Mouse (Mus musculus) layer of hippocampus, postnatal 10 days (tissue): ENCODE data around the gene Klrb1. TPM values are rescaled to one million over a fixed set of nuclear protein-coding genes. Genes with fewer than 3 reads are reported as not detected.

Experiments
- DNase-seq, 2 experiments: peaks; one replicate each; pipeline ENCODE4 v3.0.0; 2021; ENCODE audit warnings: low spot score in 2 of 2
- total RNA-seq, 2 experiments: library from RNA; stranded (reverse); gene quantifications; 2 replicates each; pipeline ENCODE4 v1.2.3; 2021

Gene Klrb1
- total RNA-seq, 2 experiments from 2014 or later = 4.0 to 6.0 TPM

GRCm38 (mm10) chr6:128736100-128736499 is 13.2 kb upstream of the Klrb1 start:
- no peak for DNase-seq

- DNase-seq = no peak
Measured at GRCm38 (mm10) chr6:128734896-128735295, 12.0 kb upstream of the Klrb1 start.

- DNase-seq = no peak
Measured at GRCm38 (mm10) chr6:128733908-128734679, 11.2 kb upstream of the Klrb1 start.

- DNase-seq = no peak
Measured at GRCm38 (mm10) chr6:128732032-128732431, 9.2 kb upstream of the Klrb1 start.

GRCm38 (mm10) chr6:128701691-128702090 is 21.2 kb downstream of the Klrb1 start:
- no peak for DNase-seq

- DNase-seq = no peak
Measured at GRCm38 (mm10) chr6:128679574-128679973, 43.3 kb downstream of the Klrb1 start.

GRCm38 (mm10) chr6:128669936-128670335 is 52.9 kb downstream of the Klrb1 start:
- no peak for DNase-seq

- DNase-seq = no peak
Measured at GRCm38 (mm10) chr6:128662206-128662605, 60.7 kb downstream of the Klrb1 start, which contains the start of gene Clec2h. Gene Clec2h, plus strand, starts transcription at chr6:128662385.

GRCm38 (mm10) chr6:128661249-128661648 is 61.6 kb downstream of the Klrb1 start:
- no peak for DNase-seq

Other genes with a start within 250 kb of the Klrb1 start
- gene Pzp, start 196.3 kb downstream of the Klrb1 start, total RNA-seq = not detected
- gene A2ml1, start 141.5 kb downstream of the Klrb1 start, total RNA-seq = 10 to 100 TPM in 1 of 2 experiments, 1 to 10 TPM in 1; 7.6 to 12.8 TPM
- gene Klrb1a, start 99.5 kb downstream of the Klrb1 start, total RNA-seq = not detected
- not detected for gene Clec2h, start 60.7 kb downstream of the Klrb1 start, total RNA-seq
- under 1 TPM in 1 of 2 experiments, not detected in 1; 0.20 TPM for gene Klrb1c, start 66.2 kb upstream of the Klrb1 start, total RNA-seq
- gene Gm44511, start 103.3 kb upstream of the Klrb1 start, total RNA-seq = not detected
- gene Klrb1b, start 103.3 kb upstream of the Klrb1 start, total RNA-seq = not detected
- gene Clec2i, start 164.5 kb upstream of the Klrb1 start, total RNA-seq = not detected
- 1 to 10 TPM; 1.6 to 1.7 TPM for gene BC035044, start 168.1 kb upstream of the Klrb1 start, total RNA-seq
- gene Clec2g, start 211.3 kb upstream of the Klrb1 start, total RNA-seq = not detected